Mouse (Mus musculus): ENCODE data around the gene Trappc4.

DNA sequence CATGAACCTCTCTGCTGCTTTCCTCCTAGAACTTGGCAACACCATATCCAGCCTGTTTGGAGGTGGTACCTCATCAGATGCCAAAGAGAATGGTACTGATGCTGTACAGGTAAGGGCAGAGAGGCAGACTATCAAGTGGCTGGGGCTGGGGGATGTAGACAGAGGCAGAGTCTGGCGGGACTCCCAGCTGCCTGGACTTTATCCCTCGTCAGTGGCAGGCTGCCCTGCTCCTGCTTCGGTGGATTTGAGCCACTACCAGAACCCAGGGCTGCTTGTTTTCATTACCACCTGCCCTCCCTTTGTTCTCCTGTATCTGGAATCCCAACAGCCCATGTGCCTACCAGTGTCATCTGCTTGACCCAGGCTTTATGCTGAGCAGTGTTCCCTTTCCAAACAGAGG is 20.2 kb downstream of the Trappc4 start:
- TF ChIP-seq CTCF (IDR thresholded peaks at IDR 0.05), result no peak
- no peak for TF ChIP-seq POLR2A (IDR thresholded peaks at IDR 0.05; ENCODE audit: insufficient read depth, low read depth, low read length)
